In the genomic region with DNA sequence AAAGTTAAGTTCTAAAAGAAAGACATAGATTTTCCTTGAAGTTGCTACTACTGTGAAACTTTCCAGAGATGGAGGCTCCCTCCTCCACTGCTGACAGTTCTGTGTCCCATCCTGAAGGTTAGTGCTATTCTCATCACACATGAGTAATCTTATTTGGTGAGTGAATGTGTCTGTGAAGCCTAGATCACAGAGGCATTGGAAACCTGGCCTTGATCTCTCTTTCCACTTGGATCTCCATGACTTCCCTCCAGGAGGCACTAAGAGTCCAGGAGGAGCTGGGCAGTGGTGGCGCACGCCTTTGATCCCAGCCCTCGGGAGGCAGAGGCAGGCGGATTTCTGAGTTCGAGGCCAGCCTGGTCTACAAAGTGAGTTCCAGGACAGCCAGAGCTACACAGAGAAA, we compare ENCODE assay signal across 19 mouse cellular contexts.
"Had no signal": no experiment of that assay in that cellular context is flagged by ENCODE, and none has a peak within 500 bp of the region (broad histone marks: within the 10 kb centered on the region; RNA-seq: fewer than 3 reads in every experiment).

No protein-coding gene starts in this region.

- DNase-seq: lung, adult 18-20 months; lung, embryonic 14.5 days; lung, postnatal 10 days; lung, postnatal 4 days; midbrain, embryonic 14.5 days; retina, postnatal 1 day; right cerebral cortex, adult 18-20 months; right cerebral cortex, postnatal 25 days; right cerebral cortex, postnatal 4 days; thymus, adult 2 months; thymus, postnatal 25 days; thymus, postnatal 4 days had no signal

- H3K4me3 ChIP-seq: midbrain, embryonic 10.5 days; midbrain, embryonic 12.5 days; myocyte; neural tube, embryonic 13.5 days; neural tube, embryonic 15.5 days; stomach, embryonic 15.5 days had no signal

- H3K9me3 ChIP-seq: midbrain, embryonic 10.5 days; midbrain, embryonic 12.5 days; neural tube, embryonic 13.5 days; neural tube, embryonic 15.5 days; stomach, embryonic 15.5 days had no signal

- H3K36me3 ChIP-seq: midbrain, embryonic 10.5 days; midbrain, embryonic 12.5 days; neural tube, embryonic 13.5 days; neural tube, embryonic 15.5 days; stomach, embryonic 15.5 days had no signal

- H3K27ac ChIP-seq: midbrain, embryonic 10.5 days; midbrain, embryonic 12.5 days; neural tube, embryonic 13.5 days; neural tube, embryonic 15.5 days had no signal

- H3K9ac ChIP-seq: lung, embryonic 14.5 days; midbrain, embryonic 12.5 days; neural tube, embryonic 13.5 days; neural tube, embryonic 15.5 days; stomach, embryonic 15.5 days had no signal

- H3K4me1 ChIP-seq: midbrain, embryonic 10.5 days; midbrain, embryonic 12.5 days; neural tube, embryonic 13.5 days; stomach, embryonic 15.5 days had no signal

- H3K4me2 ChIP-seq: lung, embryonic 14.5 days; midbrain, embryonic 12.5 days; neural tube, embryonic 13.5 days; neural tube, embryonic 15.5 days; stomach, embryonic 15.5 days had no signal

- H3K27me3 ChIP-seq: midbrain, embryonic 12.5 days; neural tube, embryonic 13.5 days; neural tube, embryonic 15.5 days; stomach, embryonic 15.5 days had no signal

- ATAC-seq: midbrain, embryonic 16.5 days had no signal
